Mouse (Mus musculus) heart, postnatal 0 days (tissue): ENCODE data around the gene Traf1. TPM values are rescaled to one million over a fixed set of nuclear protein-coding genes. Genes with fewer than 3 reads are reported as not detected.
A peak's percentile ranks its signal among the peaks of the same experiment; 100 is the strongest.

ENCODE experiments used
- ATAC-seq: fragments of 200-750 bp; cut with Nextera tagmentation; 2 replicates; pipeline ENCODE4 v1.8.0; 2017; ENCODE audit warnings: low read depth, moderate number of reproducible peaks, moderate library complexity; ENCODE audit not compliant: insufficient read depth
- DNase-seq: peaks from one replicate; pipeline ENCODE4 v3.0.0-alpha.2; 2016; ENCODE audit warnings: low spot score
- H3K27ac ChIP-seq: fragments of 300-500 bp; sonication (generic); 2 replicates; pipeline ENCODE4 v1.5.1; 2014; ENCODE audit warnings: low read depth, mild to moderate bottlenecking
- H3K27me3 ChIP-seq: fragments of 300-500 bp; sonication (generic); 2 replicates; pipeline ENCODE4 v1.6.1; 2014; ENCODE audit warnings: low read length, mixed read lengths; ENCODE audit not compliant: control insufficient read depth, insufficient read depth
- H3K36me3 ChIP-seq: fragments of 300-500 bp; sonication (generic); replicated peaks from 2 replicates; pipeline ENCODE4 v1.6.1; 2014; ENCODE audit warnings: low read length, mixed read lengths; ENCODE audit not compliant: control insufficient read depth, insufficient read depth
- H3K4me1 ChIP-seq: fragments of 300-500 bp; sonication (generic); 2 replicates; pipeline ENCODE4 v1.6.1; 2014; ENCODE audit warnings: antibody characterized with exemption; ENCODE audit not compliant: control insufficient read depth, insufficient read depth
- H3K4me2 ChIP-seq: fragments of 300-500 bp; sonication (generic); 2 replicates; pipeline ENCODE4 v1.6.1; 2014; ENCODE audit warnings: low read depth, mild to moderate bottlenecking, low read length, moderate library complexity
- H3K4me3 ChIP-seq: fragments of 300-500 bp; sonication (generic); 2 replicates; pipeline ENCODE4 v1.5.1; 2014; ENCODE audit warnings: low read depth, low read length
- H3K9ac ChIP-seq: fragments of 300-500 bp; sonication (generic); replicated peaks from 2 replicates; pipeline ENCODE4 v1.6.1; 2014; ENCODE audit warnings: low read depth, low read length, mixed read lengths
- H3K9me3 ChIP-seq: fragments of 300-500 bp; sonication (generic); replicated peaks from 2 replicates; pipeline ENCODE4 v1.6.1; 2016; ENCODE audit warnings: low read length; ENCODE audit not compliant: control insufficient read depth
- CTCF ChIP-seq: IDR thresholded peaks from 2 replicates; pipeline ENCODE4 v1.5.1; 2016; ENCODE audit warnings: antibody characterized with exemption, control low read depth, low read depth
- EP300 ChIP-seq: IDR thresholded peaks from 2 replicates; pipeline ENCODE4 v1.6.1; 2016; ENCODE audit warnings: antibody characterized with exemption, low read depth
- WGBS: fragments of 180-500 bp; shearing (Covaris S2); extraction: QIAGEN DNeasy Blood & Tissue Kit; methylation state at CpG from one replicate; pipeline ENCODE4 v1.1.7; 2014; 5-methylcytosine and 5-hydroxymethylcytosine counted together
- polyA plus RNA-seq: library from polyadenylated mRNA; unstranded; fragments of >200 nt; fragmentation: Nextera tagmentation; extraction: Ambion mirVana; gene quantifications from 2 replicates; pipeline ENCODE4 v1.2.1, GENCODE M21; 2015
- total RNA-seq: library from RNA; depleted of rRNA; stranded (reverse); fragments of >200 nt; gene quantifications from 2 replicates; pipeline ENCODE4 v1.2.3, GENCODE M21; 2014; ENCODE audit warnings: low replicate concordance

The Traf1 gene
- total and polyA plus RNA-seq, 2 experiments from 2014 or later = 0.23 to 1.1 TPM

DNA sequence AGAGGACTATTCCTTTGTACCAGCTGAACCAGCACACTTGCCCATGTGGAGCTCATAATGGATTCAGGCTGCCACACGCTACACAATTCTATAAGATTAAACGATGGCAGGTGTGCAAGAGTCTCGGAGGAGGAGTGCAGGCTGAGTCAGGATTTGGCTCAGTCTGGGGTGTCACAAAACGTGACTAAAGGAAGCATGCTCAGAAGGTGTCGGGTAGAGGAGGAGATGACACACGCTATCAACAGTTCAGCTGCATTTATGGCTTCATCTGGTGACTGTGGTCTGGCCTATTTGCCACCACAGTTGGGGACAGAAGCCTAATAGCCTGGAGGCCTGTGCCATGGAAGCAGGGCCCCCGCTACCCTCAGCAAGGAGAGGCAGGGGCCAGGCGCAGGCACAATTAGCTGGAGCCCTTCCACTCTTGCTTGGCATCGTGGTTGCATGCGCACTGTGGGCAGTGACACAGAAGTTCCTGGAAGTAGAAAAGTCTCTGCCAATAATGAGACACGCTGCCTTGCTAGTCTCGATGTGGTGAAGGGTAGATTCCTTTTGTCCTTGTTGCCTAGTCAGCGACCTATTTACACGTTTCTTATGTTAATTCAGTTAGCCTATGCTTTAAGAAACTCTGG lies 20.6 kb upstream of the Traf1 start:
- 0 out of 2 replicates have a peak, but pooled peaks have one; percentile 53 for ATAC-seq
- 39% methylated on average over 14 of the region's 14 CpGs for WGBS

DNA sequence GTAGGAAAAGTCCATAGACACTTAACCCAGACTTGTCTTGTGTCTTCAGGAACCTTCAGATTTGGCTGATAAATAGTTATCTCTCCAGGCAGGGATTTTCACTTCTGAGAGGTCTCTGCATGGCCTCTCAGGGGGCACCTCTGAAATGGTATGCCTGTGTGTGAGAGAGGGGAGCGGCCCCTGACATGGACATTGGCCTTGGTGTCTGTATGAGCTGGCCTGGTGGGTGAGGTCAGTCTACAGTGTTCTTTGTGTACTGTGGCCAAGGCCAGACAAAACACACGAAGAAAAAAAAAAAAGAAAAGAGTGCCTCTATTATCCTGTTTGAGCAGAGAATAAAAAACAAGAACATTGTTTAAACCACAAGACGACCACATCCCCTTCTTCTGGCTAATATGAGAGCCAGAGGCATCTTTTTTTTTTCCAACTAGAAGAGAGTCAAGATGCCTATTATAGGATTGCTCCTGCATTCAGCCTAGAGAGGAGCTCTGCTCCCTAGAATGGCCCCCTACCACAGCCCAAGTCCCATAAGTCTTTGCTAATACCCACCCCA lies 18.0 kb upstream of the Traf1 start:
- Histone ChIP-seq H3K27ac (no peak overlapping the region), H3K27me3 (no peaks in the 10 kb centered on the region), H3K9me3 (no peaks in the 10 kb centered on the region), H3K4me3 (no peak overlapping the region), H3K4me2 (no peak overlapping the region), H3K9ac (no peak overlapping the region), H3K36me3 (no peaks in the 10 kb centered on the region), H3K4me1 (peaks cover 23% of the 10 kb centered on the region)
- ATAC-seq = no peak
- 66% methylated on average over 3 of the region's 3 CpGs for WGBS
- no peak for DNase-seq
- TF ChIP-seq CTCF (no peak), EP300 (no peak)

More for the DNA sequence above, 20.6 kb upstream of the Traf1 start:
- Histone ChIP-seq H3K4me3 (no peak overlapping the region), H3K27ac (no peak overlapping the region), H3K4me2 (no peak overlapping the region), H3K36me3 (no peaks in the 10 kb centered on the region), H3K27me3 (no peaks in the 10 kb centered on the region), H3K4me1 (peaks cover 21% of the 10 kb centered on the region), H3K9ac (no peak overlapping the region), H3K9me3 (no peaks in the 10 kb centered on the region)
- TF ChIP-seq EP300 (no peak), CTCF (no peak)
- peak; percentile 23 for DNase-seq

DNA sequence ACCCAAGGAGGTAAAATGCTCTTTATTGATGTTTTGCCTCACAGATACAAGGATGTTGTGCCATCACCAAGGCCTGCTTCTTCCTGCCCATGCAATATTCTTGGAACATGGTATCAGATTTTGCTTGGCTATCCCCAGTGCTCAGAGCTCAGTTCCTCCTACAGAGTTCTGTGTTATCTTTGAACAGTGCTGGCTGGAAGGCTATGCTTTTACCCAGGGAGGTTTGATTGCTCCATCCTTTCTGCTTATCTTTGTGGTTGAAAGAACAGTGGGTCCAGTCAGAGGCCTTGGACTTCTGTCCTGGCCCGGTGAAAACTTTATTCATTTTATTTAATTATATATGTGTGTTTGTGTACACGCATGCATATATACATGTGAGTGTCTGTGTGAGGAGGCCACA lies 16.7 kb upstream of the Traf1 start:
- H3K4me1 ChIP-seq = peaks cover 22% of the 10 kb centered on the region
- ATAC-seq (no peak), DNase-seq (no peak)
- no peak overlapping the region for H3K4me2 ChIP-seq
- no peaks in the 10 kb centered on the region for H3K9me3 ChIP-seq
- no peaks in the 10 kb centered on the region for H3K36me3 ChIP-seq
- no peak for TF ChIP-seq EP300
- no peak for TF ChIP-seq CTCF
- no peak overlapping the region for H3K27ac ChIP-seq
- 95% methylated on average over 2 of the region's 2 CpGs for WGBS
- H3K27me3 ChIP-seq = no peaks in the 10 kb centered on the region
- no peak overlapping the region for H3K9ac ChIP-seq
- no peak overlapping the region for H3K4me3 ChIP-seq

DNA sequence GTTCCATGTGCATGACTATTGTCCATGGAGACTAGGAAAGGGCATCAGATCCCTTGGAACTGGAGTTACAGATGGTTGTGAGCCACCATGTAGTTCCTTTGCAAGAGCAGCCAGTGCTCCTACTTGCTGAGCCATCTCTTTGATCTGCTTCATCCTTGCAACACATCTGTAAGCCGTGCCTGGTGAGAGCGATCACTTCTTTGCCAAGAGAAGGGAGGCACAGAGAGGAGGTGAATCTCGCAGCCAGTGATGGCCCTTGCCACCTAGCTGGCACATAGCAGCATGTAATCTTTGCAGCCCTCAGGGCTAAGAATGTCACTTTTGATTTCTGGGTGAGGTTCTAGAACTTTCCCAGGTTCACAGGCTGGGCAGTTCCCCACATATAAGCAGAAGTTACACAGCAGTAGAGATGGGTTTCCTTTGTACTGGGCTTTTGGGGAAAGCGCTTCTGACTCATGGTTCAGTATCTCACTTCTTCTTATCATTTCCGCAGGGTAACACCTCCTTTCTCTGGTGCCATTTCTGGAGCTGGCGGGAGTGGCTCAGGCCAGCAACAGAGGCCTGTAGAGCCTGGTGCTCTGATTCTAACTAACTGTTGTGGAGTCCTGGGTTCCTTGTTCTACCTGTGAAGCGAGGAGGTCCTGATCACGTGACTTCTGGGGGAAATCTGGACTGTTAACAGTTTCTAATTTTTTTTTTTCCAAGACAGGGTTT lies 15.5 kb upstream of the Traf1 start:
- H3K4me2 ChIP-seq = no peak overlapping the region
- H3K27ac ChIP-seq = no peak overlapping the region
- no peak for ATAC-seq
- DNase-seq = peak; percentile 32
- H3K4me3 ChIP-seq = no peak overlapping the region
- TF ChIP-seq CTCF (no peak), EP300 (no peak)
- H3K9ac ChIP-seq = no peak overlapping the region
- H3K27me3 ChIP-seq = no peaks in the 10 kb centered on the region
- peaks cover 13% of the 10 kb centered on the region; the same call in 1 of the 2 replicates for H3K4me1 ChIP-seq
- H3K9me3 ChIP-seq = no peaks in the 10 kb centered on the region
- no peaks in the 10 kb centered on the region for H3K36me3 ChIP-seq
- WGBS = 41% methylated on average over 8 of the region's 8 CpGs

DNA sequence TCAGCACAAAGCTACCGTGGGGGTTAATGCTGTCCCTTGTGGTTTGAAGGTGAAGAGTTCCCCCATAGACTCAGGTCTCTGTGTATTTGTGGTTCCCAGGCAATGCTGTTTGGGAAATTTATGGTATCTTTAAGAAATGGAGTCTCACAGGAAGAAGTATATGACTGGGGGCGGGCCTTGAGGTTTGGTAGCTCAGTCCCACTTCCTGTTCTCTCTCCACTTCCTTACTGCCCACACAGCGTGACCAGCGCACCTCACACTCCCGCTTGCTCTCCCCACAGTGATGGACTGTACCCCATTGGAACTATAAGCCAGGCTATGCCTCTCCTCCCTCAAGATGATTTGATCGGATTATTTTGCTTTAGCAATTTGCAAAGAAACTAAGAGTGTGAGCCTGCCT lies 14.9 kb upstream of the Traf1 start:
- no peak overlapping the region for H3K27ac ChIP-seq
- H3K9me3 ChIP-seq = no peaks in the 10 kb centered on the region
- H3K36me3 ChIP-seq = no peaks in the 10 kb centered on the region
- DNase-seq = no peak
- TF ChIP-seq EP300 (no peak), CTCF (no peak)
- H3K4me2 ChIP-seq = no peak overlapping the region
- no peak for ATAC-seq
- H3K27me3 ChIP-seq = no peaks in the 10 kb centered on the region
- no peak overlapping the region for H3K9ac ChIP-seq
- 85% methylated on average over 6 of the region's 6 CpGs for WGBS
- peaks cover 6% of the 10 kb centered on the region; the same call in 1 of the 2 replicates for H3K4me1 ChIP-seq
- H3K4me3 ChIP-seq = no peak overlapping the region
